Mouse (Mus musculus) kidney, postnatal 4 days (tissue): ENCODE data around the gene Dnajb2.

Experiments used
- DNase-seq, 2 experiments: peaks; one replicate each; pipeline ENCODE4 v3.0.0; 2021; ENCODE audit warnings: mixed read lengths in 2 of 2

The Dnajb2 gene

GRCm38 (mm10) chr1:75294294-75294693 lies 58.1 kb downstream of the Dnajb2 start:
- no peak for DNase-seq
